Mouse (Mus musculus): Measurements from ENCODE around the gene Psmc3ip.
A peak's percentile ranks its signal among the peaks of the same experiment; 100 is the strongest.

Psmc3ip gene

DNA sequence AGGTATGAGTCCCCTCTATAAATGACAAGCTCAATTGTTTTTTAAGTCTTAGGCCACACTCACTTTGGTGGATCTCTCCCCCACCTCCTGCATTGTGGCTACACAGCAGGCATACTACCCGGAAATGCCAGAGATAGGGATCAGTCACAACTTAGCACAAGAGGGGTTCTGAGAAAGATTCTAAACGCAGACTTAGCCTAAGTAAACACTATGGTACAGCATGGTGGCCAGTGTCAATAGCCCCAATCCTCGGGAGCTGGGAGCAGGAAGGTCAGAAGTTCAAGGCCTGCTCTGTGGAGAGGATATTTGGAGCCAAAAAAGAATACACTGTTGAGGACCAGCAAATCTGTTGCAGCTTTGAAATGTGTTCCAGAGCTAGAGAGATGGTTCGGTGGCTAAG is 22.9 kb upstream of the Psmc3ip start:
- no peak for DNase-seq

DNA sequence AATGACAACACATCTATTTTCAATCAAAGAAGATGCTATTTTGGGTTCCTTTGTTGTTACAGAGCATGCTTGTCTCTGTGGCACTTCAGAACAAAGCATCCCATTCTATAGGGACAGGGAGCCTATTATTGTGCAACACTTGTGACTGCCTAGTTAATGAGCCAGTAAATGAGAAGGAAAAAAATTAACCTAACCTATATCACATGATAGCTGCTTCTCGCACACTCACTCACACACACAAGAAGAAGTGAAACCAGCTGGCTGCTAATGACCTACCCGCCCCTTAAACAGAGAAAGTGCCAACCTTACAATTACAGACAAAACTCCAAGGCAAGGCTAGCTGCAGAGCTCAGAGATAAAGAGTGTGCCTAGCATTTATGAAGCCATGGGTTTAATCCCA is 20.3 kb upstream of the Psmc3ip start:
- no peak for DNase-seq

DNA sequence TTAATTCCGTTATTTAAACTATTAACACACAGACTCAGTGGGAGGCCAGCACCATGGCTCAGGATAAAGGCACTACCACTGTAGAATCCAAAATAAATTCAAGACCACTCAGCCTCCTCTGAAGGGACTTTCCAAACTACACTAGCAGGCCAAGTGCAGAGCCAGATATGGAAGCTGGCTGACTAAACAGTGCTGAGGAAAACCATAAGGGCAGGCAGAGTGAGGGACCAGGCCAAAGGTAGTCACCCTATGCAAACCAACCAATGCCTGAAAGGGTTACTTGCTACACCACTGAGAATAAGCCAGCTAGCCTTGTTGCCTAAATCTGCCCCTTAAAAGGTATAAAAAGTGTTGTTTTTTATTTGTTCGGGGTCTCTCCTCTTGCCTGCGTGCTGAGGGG is 16.9 kb upstream of the Psmc3ip start:
- no peak for DNase-seq

DNA sequence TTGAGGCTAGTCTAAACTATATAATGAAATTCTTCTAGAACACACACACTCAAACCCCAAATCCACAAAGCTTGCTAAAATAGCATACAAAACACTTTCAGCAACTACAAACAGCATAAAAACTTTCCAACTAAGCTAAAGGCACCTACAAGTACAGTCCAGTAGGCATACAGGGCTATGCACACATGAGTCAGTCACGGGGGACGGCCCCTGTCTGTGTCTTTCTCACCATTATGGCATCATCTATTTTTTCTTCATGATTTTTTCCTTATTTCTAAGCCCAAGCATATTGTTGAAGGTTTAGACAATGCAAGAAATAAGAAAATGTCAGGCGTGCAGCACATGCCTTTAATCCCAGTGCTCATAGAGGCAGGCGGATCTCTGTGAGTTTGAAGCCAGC is 15.9 kb upstream of the Psmc3ip start:
- DNase-seq, result no peak

DNA sequence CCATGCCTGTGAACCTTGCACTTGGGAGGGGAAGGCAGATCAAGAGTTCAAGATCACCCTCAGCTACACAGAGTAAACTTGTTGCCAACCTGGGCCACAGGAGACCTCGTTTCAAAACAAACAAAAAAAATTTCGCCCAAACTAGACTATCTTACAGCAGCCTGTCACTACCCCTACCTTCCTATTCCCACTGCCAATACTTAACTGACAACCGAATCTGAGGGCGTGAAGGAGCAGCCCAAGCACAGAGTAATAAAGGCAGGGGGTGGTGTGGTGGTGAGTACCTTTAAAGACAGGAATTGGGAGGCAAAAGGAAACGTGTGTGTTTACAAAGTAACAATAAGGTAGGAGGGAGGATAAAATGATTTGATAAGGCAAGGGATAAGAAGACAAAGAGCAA is 15.5 kb upstream of the Psmc3ip start:
- DNase-seq, result no peak

DNA sequence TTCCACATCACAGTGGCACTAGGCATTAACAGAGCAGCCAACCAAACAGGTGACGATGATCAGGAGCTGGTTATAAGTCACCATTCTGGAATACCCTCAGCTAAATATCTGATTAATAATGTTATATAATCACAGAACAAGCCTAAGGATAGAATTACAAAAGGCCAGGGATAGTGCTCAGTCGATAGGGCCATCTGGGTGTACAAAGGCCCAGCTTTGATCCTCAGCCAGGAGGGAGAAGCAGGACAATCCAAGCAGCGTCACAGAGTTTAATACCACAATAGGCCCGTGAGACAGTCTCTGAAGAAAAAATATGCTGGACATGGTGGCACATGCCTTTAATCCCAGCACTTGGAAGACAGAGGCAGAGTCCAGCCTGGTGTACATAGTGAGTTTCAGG is 14.1 kb upstream of the Psmc3ip start:
- DNase-seq, result no peak

DNA sequence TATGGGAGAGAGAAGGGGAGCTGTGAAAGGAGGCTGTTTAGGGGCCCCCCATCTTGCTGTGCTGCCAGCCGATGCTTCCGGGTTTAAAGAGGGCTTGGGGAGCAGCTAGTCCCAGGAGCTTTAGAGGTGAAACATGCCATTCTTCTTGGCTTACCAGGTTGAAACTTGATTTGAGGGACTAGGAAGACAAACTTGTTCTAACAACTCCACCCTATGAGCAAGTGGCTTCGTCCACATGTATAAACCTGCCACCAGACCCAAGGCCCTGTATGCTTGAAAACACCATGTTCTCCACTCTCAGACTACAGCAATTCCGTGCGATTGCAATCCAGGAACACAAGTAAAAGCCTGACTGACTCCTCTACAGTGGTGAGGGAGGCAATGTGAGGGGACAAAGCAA is 7.8 kb upstream of the Psmc3ip start:
- DNase-seq, result no peak

DNA sequence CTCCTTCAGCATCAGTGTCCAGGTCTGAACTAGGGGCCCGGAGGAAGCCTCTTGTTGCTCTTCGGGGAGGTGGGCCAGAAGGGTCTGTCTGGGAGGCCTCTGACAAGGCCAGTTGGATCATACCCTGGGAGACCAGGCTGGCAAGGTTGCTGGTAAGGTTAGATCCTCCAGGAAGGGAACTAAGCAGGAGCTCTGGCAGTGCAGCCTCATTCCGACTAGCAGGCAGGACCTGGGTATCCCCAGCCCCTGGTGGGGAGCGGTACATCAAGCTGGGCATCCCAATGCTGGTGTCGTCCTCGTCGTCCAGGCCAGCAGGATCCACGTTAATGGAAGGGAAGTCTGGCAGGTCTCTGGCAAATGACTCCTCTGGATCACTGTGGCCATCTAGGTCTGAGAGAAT is 3.0 kb upstream of the Psmc3ip start:
- no peak for DNase-seq

DNA sequence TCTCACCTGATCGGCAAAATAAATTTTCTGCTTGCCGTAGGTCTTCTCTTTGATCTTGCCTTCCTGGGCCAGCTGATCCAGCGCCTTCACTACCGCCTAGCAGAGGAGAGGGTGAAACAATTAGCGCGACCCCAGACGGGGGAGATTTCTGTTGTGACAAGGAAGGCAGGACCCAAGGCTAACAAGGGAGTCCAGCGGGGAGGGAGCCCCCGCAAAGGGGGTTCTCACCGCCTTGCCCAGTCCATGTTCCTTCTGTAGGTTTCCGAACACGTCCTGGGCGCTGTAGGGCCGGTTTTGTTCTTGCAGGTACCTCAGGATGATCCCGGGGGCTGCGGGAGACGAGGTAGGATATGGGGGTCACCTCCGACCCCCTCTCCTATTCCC is 314 bp downstream of the Psmc3ip start:
- no peak for DNase-seq

DNA sequence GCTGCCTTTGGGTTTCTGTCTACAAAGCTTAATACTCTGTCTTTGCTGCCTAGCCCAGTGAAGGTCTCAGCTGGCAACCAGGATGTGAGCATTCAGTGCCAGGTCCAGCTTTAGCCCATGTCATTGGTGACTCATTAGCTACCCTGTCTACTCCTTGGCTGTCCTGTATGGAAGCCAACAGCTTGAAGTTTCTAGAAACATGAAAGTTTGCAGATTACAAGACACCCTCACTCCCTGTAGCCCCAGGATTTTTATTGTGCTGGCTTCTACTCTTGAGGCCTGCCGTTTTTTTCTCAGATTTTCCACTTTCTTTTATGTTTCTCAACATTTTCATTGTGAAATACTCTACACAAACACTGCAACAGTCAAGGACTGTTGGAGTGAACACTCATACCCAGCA is 5.3 kb downstream of the Psmc3ip start:
- DNase-seq, result no peak

DNA sequence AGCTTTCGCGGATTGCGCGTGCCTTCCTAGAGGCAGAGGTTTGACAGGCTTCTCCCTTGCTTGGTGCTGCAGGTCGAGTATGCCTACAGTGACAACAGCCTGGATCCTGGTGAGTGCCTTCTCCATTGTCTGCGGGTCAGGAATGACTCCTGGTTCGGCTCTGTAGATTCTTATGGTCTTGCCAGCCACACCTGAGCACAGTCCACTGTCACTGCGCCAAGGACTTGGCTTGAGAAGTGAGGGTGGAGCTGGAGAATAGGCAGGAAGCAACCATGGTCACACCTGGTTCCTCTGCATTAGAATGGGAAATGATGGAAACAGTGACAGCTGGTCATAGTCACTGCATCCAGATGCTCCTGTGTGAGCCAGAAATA is 7.6 kb downstream of the Psmc3ip start:
- no peak for DNase-seq

DNA sequence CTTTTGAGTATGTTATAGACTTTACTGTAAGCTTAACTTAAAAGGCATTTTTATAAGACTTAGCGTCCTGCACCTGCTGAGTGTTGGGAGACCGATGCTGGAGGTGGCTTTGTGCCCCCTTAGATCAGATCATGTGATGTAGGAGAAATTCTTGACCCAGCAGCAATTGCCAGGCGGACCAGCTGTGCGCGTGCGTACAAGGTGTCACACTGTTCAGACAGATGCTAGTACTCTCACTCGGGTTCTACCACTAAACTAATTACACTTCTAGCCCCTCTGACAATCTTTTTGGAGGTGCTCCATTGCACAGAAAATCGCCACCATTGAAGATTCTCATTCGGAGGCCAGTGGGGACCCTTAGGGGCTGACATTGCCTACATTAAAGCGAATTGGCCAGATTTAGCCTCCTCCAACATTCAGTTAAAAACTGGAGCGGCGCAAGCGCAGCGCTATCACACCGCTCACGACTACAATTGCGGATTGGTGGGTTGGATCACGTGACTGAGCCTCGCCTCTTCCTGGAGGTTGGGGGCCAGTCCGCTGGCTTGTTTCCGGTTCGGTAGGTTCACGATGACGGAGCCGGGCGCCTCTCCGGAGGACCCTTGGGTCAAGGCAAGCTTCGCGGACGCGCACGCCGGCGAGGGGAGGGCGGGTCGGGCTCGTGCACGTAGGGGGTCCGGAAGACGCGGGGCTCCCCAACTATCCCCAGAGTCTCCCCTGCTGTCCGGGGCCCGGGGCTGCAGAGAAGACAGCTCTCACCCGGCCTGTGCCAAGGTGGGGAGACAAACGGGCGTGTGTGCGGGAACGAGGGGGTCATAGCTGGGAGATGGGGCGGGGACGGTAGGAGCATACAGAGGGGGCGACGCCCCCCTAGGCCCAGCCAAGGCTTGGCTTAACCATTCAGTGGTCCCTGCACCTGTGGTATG is 8.2 kb downstream of the Psmc3ip start, which contains the start of gene Mlx:
TSS of gene Mlx (plus strand) at position 522 of the 926 bp plus-strand sequence.
- DNase-seq, result peak; percentile 89

DNA sequence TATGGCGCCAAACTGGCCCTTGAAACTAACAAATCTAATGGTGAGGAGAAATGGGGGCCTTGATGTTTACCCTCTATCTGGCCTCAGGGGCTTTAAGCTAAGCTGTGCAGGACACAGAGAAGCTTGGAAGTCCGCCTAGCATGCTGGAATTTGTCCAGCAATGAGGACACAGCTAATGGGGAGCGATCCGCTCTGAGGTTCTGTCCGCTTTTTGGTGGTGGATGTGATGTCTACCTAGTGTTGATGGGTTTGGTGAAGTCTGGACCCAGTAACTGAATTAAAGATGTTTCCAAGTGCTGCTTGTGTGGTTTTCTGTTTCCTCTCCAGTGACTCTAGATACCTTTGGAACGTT is 8.9 kb downstream of the Psmc3ip start:
- no peak for DNase-seq

DNA sequence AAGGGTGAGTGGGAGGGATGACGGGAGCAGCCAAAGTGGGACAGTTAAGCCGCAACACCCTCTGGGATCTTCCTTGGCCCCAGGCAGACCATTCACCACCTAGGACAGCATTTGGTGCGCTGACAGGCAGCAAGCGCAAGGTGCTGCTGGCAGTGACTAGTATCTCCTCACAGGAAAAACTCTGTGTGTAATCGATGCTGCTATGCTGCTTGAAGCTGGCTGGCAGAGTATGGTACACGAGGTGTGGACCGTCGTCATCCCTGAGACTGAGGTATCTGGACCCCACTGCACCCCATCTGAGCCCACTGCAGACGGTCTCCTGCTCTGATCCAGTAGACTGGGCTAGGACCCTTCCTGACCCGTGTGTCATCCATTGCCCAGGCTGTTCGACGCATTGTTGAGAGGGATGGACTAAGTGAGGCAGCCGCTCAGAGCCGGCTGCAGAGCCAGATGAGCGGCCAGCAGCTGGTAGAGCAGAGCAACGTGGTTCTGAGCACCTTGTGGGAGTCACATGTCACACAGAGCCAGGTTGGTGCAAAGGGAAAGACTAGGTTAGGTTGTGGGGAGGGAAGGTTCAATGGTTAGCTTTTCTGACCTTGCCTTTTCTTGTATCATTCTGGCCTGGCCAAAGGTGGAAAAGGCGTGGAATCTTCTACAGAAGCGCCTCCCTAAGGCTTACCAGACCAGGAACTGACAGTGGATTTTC is 9.5 kb downstream of the Psmc3ip start:
- DNase-seq, result no peak

DNA sequence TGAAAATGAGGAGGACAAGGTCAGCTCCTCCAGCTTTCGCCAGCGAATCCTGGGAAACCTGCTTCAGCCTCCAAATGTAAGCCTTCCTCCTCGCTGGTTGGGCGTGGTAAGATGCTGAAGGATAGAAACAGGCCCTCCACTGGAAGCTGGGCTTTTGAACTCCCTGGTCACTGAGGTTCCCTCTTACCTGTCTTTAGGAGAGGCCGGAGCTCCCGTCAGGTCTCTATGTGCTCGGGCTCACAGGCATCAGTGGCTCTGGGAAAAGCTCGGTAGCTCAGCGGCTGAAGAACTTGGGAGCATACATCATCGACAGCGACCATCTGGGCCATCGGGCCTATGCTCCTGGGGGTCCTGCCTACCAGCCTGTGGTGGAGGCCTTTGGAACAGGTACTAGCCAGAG is 10.4 kb downstream of the Psmc3ip start:
- DNase-seq, result no peak

DNA sequence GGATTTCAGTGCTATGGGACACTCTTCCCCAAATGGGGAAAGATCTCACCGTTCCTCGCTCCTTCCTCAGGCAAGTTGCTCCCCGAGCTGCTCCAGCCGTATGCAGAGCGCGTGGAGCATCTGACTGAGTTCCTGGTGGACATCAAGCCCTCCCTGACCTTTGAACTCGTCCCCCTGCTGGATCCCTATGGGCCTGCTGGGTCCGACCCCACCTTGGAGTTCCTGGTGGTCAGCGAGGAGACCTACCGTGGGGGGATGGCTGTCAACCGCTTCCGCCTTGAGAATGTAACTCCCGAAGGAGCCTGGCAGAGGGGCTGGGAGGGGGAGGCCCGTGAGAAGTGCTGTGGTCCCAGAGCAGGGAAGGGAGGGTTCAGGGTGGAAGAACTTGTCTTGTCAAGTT is 11.0 kb downstream of the Psmc3ip start:
- no peak for DNase-seq

DNA sequence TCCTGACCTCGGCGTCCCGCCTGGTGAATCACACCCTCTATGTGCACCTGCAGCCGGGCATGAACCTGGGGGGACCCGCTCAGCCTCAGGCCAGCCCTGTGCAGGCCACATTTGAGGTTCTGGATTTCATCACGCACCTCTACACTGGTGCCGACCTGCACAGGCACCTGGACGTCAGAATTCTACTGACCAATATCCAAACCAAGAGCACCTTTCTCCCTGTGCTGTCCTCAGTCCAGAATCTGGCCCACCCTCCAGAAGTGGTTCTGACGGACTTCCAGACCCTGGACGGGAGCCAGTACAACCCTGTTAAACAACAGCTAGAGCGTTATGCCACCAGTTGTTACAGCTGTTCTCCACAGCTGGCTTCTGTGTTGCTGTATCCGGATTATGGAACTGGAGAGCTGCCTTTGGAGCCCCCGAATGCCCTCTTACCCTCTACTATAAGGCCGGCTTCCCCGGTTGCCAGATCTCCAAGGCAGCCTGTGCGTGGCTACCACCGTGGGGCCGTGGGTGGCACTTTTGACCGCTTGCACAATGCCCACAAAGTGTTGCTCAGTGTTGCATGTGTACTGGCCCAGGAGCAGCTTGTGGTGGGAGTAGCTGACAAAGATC is 12.0 kb downstream of the Psmc3ip start:
- no peak for DNase-seq

DNA sequence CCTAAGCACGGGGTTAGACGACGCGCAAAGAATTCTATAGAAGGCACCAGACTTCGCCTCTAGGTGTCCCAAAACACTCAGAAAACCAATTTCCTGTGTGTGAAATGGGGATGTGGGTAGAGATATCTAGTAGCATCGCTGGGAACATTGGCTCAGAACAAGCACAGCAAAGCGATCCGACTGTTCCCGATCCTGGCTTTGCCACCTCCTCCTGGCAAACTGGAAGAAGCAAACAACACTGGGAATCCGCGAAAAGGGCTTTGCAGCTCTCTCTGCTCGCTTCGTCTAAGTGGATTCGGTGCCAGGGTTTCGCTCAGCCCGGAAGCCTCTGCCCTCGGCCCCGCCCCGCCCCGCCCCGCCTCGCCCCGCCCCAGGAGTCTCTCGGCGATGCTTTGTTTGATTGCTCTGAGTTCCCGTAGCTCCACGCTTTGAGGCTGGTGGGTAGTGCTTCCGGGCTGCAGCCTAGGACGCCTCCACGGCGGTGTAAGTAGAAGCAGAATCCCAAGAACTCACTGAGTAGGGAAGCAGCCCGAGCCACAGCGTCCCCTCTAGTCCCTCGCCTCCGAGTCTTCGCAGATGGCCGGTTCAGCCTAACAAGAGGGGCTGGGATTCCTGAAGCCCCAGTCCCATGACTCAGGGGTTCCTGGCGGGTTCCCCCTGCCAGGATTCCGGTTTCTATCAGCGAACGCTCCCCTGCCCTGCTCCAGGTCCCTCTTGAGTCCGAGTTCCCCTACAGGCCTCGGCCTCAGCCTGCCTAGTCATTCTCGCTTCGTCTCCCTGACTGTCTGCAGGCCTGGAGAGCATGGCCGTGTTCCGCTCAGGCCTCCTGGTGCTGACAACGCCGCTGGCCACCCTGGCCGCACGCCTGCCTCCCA is 12.8 kb downstream of the Psmc3ip start, which contains the start of gene Coasy:
TSS of gene Coasy (plus strand) at position 358 of the 875 bp plus-strand sequence.
- peak; percentile 90 for DNase-seq

DNA sequence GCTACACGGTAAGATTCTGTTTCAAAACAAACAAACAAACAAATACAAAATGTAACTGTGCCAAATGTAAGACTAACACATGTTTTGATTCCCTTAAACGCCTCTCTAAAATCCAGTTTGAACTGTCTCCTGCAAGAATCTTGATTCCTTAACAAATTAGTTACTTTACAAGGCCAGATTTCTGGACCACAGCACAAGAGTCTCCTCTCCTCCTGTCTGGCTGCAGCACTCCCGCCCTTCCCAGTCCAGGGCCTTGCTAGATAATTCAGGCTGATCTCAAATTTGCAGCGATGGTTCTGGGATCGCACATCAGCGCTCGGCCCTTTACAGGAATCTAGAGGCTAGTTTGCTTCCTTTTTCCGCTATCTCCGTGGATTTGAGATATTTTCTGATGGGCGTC is 13.6 kb downstream of the Psmc3ip start:
- no peak for DNase-seq

DNA sequence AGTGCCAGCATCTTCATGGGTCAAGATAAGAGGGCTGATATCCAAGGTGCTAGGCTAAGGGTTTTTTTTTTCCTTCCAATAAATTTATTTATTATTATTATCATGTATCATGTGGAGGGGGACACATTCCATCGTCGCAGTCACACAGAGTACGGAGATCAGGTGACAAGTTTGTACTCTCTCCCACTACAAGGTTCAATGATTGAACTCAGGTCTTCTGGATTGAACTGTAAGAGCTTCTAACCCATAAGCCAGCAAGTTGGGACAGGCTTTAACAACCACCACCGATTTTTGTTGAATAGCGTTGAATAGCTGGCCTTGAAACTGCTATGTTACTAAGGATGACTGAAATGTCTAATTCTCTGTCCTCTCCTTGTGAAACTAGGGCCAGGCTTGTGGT is 14.8 kb downstream of the Psmc3ip start:
- DNase-seq, result no peak

DNA sequence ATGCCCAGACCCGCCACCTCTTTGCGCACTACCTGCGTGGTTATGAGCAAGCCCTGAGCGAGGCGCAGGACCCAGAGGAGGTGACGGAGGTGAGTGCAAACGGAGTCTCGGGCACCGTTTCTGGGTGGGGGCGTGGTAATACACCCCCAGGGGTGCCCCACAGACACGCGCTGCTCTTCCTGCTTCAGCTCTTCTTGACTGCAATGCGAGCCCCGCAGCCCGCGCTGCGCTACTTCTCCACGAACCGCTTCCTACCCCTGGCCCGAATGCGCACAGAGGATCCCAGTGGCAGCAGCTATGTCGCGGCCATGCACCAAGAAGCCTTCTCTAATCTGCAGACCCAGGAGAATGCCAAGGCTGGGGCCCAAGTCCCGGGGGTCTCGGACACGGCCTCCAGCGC is 15.5 kb downstream of the Psmc3ip start:
- DNase-seq, result no peak

DNA sequence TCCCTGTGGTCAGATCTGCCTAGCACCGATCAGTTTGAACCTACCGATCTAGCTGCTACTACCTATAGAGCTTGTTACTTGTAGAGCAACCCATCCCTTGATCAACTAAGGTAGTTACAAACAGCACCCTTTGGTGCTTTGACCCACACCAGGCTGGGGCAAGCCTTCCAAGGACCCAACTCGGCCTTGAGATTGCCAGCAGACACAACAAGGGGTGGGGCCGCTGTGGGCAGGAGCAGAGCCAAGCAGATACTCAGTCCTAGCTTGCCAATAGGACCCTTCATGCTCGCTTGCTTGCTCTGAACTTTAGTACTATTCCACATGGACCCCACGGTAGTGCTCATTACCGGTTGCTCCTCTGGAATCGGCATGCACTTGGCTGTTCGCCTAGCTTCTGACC is 17.1 kb downstream of the Psmc3ip start, which contains the start of gene Hsd17b1:
TSS of gene Hsd17b1 (plus strand) at position 291 of the 400 bp plus-strand sequence.
- no peak for DNase-seq

All from right cerebral cortex, postnatal 25 days (tissue).